Mouse (Mus musculus) urinary bladder, adult 18-20 months (tissue): ENCODE measurements around the gene Xbp1.
"Not testable (repeated sequence)": the region's sequence is repeated elsewhere in the genome, so short reads cannot be mapped to it uniquely, and the experiment has no call there.

ENCODE experiments used
- DNase-seq, 2 experiments: peaks; one replicate each; pipeline ENCODE4 v3.0.0; 2022; ENCODE audit warnings: low spot score in 2 of 2, mixed read lengths in 2 of 2

Gene Xbp1

DNA sequence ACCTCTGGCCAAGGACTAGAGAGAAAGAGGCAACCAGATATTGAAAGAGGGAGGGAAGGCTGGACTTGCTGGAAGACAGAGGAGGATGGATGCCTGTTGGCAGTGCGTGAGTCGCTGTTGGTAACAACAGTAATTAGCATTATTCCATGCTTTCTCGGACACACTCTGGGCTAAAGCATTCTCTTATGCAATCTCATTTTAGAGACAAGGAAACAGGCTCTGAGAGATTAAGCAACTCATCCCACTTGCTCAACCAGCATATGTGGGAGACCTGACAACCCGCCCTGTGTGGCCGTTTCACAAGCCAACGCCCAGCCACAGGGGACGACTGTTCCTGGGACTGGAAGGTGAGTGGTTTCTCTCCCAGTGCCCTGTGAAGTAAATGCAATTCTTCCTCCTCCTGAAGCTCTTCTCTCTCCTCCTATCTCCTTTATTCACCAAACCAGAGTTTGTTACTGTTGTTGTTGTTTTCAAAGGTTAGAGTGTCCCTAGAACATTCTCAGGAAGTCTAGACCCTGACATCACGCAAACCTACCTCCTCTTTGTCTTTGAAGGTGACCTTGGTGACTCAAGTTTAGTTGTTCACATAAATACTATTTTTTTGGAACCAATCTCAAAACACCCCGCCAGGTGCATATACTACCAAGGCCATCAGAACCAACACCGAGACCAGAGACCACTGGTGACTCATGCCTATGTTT is 18.0 kb upstream of the Xbp1 start:
- peak in 1 of 2 experiments; percentile 53 for DNase-seq

DNA sequence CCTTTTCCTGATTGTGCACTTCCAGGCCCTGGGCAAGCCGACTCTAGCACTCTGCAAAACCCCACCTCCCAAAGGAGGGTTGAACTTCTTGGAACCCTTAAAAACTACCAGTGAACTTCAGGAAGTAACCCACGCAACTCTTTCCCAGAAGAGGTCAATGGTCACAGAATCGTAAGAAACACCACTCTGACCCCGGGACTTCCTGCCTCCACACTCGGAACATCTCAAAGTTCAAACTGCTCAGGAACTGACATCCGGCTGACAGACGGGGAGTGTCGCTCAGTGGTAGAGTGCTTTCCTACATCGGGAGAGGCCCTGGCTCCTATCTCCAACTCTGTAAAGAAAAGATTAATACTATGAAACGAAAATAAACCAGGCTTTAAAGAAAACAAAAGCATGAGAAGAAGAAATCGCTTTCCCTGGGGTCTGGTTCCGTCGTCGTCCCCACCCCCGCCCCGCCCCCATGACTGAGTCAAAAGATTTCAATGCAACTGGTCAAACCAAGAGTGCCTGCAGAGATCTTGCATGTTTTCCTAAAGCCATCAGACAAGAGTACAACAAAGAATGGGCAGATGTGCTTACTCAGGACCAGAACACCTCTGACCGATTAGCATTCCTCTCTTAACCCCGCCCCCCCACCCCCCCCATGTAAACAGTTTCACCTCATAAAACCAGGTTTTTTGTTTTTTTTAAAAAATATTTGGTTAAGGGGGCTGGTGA is 14.4 kb upstream of the Xbp1 start:
- DNase-seq: no peak

DNA sequence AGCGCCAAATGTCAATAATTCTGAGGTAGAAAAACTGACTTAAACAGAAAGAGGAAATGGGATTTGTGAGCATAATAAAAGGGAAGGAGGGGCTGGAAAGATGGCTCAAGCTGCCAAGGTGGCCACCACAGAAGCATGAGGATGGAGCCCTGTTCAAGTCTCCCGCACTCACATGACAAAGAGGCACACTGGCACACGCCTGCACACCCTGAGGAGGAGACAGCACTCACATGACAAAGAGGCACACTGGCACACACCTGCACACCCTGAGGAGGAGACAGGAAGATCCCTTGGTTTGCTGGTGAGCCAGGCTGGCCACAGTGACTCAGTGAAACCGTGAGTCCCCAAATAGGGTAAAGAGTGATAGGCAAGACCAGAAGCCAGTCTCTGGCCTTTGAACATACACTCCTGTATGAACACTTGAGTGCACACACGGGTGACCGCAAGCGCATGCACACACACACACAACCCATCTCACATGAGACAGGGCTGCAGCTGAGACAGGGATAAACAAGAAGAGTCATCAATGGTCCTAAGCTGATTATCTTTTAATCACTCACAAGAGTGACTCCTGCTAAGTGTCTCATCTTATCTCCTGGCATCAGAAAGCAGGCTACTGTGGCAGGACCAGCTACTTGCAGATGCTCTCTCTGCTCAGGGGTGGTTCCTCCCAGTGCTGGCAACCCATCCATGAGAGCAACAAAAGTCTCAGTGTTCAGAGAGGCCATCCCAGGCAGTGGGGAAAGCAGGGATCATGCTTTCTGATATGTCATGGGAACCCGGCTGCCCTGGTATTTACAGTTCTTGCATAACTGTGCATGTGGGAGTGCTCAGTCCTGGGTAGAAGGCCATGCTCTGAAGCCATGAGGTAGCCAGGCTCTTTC is 11.0 kb upstream of the Xbp1 start:
- DNase-seq: no peak

DNA sequence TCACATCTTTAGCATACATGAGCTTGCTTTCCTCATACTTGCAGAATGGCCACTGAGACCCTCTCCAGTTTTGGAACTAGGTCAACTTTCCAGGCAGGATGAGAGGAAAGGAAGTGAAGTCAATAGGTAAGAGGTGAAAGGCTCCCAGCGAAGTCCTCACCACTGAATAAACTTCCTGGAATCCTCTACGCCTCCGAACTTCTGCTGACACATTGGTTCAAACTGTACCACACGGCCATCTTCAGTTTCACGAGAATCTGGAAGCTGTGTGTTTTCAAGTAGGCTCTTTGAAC is 10.4 kb upstream of the Xbp1 start:
- no peak for DNase-seq

DNA sequence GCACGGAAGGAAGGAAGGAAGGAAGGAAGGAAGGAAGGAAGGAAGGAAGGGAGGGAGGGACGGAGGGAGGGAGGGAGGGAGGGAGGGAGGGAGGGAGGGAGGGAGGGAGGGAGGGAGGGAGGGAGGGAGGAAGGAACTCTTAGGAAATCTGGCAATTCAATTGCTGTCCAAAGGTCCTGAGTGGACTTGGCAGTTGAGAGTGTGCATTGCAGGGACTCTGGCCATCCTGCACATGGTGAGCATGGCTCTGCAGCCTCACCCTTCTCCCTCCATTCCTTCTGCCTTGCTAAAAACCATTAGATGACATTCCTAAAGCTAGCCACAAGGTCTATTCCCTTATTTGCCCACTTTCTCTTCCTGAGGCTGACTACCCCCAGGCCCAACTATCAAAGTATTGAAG is 9.8 kb upstream of the Xbp1 start:
- not testable (repeated sequence) for DNase-seq

DNA sequence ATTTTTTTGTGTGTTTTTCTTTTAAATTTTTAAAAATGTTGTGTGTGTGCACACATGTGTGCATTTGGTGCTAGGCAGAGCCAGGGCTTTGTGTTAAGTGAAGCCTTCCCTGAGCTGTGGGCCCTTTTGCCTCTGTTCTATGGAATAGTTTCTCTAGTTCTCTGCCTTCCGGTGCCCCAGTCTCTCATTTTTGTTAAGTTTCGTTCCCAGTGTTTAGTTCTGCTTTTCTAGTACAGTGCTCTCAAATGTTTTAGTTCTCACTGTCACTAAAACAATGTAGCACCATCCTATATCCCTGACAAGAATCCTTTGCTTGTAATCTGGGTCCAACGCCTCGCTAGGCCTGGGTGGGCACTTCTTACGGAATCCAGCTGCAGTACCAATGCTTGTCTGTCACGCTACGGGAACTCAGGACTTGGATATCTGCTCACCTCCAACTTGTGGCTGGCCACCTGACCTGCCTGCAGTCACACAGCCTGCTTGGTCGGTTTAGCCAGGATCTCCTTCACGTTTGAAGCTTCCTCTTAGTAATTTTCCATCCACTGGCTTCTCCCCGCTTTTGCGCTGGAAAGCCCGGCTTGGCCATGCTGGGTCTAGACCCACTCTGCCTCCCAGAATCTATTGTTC is 8.2 kb upstream of the Xbp1 start:
- DNase-seq: peak in 1 of 2 experiments; percentile 72

DNA sequence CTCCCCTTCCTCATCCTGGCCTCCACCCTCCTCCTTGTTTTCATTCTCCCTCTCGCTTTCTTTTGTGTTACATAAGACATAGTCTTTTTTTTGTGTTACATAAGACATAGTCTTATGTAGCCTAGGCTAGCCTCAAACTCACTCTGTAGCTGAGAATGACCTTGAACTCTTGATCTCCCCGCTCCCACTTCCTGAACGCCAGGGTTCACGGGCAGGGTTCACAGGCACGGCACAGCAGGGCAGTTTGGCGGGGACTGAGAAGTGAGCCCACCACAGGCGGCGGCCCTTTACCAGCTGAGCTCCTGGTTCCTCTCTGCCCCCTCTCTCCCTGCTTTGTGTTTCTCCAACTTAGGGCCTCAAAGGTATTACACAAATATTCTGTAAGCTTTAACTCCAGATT is 7.5 kb upstream of the Xbp1 start:
- no peak for DNase-seq

GRCm38 (mm10) chr11:5514091-5514490 is 6.4 kb upstream of the Xbp1 start:
- DNase-seq: no peak

DNA sequence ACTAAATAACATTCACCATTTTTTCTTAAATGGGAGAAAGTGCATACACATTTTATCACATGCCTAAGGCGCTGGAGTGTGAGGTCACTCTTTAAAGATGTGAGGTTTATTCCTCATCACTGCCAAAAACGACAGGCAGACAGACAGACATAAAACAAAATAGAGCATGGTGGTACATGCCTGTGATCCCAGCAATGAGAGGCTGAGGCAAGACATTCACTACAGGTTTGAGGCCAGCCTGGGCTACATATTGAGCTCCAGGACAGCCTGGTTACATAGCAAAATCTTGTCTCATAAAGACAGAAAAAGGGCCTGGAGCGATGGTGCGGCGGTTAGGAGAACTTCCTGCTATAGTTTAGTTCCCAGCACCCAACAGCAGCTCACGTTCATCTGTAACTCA is 5.3 kb upstream of the Xbp1 start:
- no peak for DNase-seq

GRCm38 (mm10) chr11:5515655-5516054 is 4.8 kb upstream of the Xbp1 start:
- DNase-seq: no peak

GRCm38 (mm10) chr11:5516151-5516550 is 4.3 kb upstream of the Xbp1 start:
- no peak for DNase-seq

DNA sequence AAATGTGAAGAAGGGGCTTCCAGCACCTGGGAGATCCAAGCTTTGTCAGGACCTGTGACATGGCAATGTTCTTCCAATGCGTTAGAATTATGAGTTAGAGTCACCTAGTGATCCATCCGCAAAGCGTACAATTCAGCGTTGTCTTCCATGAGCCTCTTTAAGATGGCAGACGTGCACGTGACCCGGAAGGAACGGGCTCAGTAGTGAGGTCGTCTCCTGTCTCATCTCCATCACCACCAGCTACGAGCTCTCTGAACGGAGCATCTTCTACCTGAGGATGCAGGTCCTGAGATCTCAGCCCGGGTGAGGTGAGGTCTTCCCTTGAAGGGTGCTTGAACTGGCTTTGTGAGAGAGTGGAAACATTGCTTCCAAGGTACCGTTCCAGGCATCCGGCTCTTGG is 3.8 kb upstream of the Xbp1 start:
- no peak for DNase-seq

DNA sequence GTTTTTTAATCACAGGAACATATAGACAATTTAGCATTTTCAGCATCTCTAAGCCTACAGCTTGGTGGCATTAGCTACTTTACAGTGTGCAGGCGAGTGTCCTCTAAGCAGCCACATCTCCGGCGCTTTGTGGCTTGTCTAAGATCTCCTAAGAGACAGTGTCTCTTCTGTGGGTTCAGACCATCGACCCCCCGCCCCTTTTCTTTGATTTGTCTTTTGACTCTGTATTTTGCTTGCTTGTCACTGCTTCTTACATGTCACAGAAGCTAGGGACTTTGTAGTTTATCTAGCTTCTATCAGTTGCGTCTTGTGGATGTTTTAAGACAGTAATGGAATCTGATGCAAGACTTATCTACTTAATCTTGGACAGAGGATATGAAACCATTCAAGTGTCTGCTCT is 3.1 kb upstream of the Xbp1 start:
- DNase-seq: no peak

GRCm38 (mm10) chr11:5519681-5520080 is 778 bp upstream of the Xbp1 start:
- DNase-seq: no peak

- peak in 1 of 2 experiments; percentile 66 for DNase-seq
Observed at GRCm38 (mm10) chr11:5521266-5521515, 732 bp downstream of the Xbp1 start.

- peak in 1 of 2 experiments; percentile 76 for DNase-seq
Observed at GRCm38 (mm10) chr11:5521516-5522291, 1.2 kb downstream of the Xbp1 start.

- DNase-seq: no peak
Observed at GRCm38 (mm10) chr11:5522798-5523415, 2.4 kb downstream of the Xbp1 start.

- DNase-seq: no peak
Observed at GRCm38 (mm10) chr11:5525418-5525817, 5.0 kb downstream of the Xbp1 start.

GRCm38 (mm10) chr11:5526573-5527439 is 6.3 kb downstream of the Xbp1 start:
- no peak for DNase-seq

DNA sequence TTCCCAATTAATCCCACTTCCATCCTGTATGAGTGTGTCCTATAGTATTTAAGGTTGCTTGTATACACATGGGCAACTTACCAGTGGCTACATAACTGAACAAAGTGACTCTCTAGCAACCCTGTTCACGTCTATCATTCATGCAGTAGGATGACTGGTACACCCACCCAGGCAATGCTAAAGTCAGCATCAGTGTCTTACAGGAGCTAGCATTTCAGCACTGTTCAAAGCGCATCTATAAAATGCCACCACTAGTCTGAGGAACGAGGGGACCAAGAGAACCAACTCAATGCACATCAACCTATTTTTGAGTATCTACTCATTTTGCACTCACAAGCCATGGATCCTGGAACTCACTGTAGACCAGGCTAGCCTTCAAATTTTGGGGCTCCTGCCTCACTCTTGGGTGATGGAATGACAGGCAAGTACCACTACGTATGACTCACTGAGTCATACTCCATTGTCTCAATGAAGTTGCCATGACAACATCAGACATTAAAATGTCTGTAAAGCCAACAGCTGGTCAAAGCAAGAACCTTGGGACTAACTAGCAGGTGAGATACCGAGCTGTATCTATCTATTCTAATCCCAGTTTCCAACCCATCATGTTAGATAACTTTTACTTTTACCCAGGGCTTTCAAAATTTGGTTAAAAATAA is 7.5 kb downstream of the Xbp1 start:
- DNase-seq: no peak
